Mouse (Mus musculus) CD4-positive, CD25-positive, alpha-beta regulatory T cell, adult 4 months (primary cell): ENCODE results near the gene H2-Aa. TPM values are rescaled to one million over a fixed set of nuclear protein-coding genes. Genes with fewer than 3 reads are reported as not detected.
"Not testable (repeated sequence)": the region's sequence is repeated elsewhere in the genome, so short reads cannot be mapped to it uniquely, and the experiment has no call there.

Experiments
- ATAC-seq: one replicate; pipeline ENCODE4 v1.8.0; 2017
- polyA plus RNA-seq, 2 experiments: library from polyadenylated mRNA; unstranded; fragments of 100-300 nt; shearing (Covaris generic); gene quantifications; one replicate each; pipeline ENCODE4 v1.2.1; 2017

H2-Aa gene
- 100 to 1,000 TPM in 1 of 2 experiments, 10 to 100 TPM in 1; 11.3 to 101 TPM for polyA plus RNA-seq

GRCm38 (mm10) chr17:34287648-34288047, at the start of gene H2-Aa:
TSS of gene H2-Aa (minus strand) at chr17:34287823.
- ATAC-seq: peak; percentile 99

GRCm38 (mm10) chr17:34331200-34331599, 43.6 kb upstream of the H2-Aa start:
- no peak for ATAC-seq

DNA sequence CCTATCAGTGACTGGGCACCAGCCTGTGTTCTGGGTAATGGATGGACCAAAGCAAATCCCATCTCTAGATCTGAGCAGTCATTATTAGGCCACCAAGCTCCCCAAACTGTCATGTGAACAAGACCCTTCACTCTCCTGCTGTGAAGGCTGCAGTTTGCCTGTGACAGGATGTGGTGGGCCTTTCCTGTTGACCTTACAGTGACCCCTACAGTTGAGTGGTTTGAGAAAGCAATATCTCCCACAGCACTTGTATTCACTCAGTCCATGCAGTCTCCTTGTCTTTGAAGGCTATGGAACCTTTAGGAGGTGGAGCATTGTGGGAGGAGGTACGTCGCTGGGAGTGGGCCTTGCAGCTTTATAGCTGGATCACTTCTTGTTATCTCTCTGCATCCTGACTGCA, 42.2 kb upstream of the H2-Aa start:
- peak; percentile 94 for ATAC-seq

GRCm38 (mm10) chr17:34326373-34326772, 38.8 kb upstream of the H2-Aa start:
- no peak for ATAC-seq

- ATAC-seq: no peak
Observed at GRCm38 (mm10) chr17:34325436-34325835, 37.8 kb upstream of the H2-Aa start, which contains the start of gene H2-Eb2. TSS of gene H2-Eb2 (plus strand) at chr17:34325665.

- ATAC-seq: no peak
Observed at GRCm38 (mm10) chr17:34317275-34317674, 29.7 kb upstream of the H2-Aa start.

DNA sequence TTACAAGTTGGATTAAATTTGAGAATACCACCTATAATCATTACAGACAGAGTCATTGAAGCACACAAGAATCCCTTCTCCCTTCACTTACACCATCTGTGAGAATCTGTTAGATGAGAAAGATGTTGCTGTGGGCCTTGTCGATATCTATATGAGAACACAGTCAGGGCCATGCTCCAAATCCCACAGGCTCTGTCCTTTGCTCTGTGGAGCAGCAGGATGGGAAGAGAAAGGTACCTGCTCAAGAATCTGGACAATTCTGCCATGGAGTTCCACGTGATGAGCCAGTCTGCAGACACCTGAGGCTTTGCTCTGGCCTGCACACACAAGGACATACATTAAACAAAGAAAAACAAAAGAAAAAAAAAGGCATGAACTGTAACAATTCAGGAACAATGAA, 29.1 kb upstream of the H2-Aa start:
- ATAC-seq: no peak

DNA sequence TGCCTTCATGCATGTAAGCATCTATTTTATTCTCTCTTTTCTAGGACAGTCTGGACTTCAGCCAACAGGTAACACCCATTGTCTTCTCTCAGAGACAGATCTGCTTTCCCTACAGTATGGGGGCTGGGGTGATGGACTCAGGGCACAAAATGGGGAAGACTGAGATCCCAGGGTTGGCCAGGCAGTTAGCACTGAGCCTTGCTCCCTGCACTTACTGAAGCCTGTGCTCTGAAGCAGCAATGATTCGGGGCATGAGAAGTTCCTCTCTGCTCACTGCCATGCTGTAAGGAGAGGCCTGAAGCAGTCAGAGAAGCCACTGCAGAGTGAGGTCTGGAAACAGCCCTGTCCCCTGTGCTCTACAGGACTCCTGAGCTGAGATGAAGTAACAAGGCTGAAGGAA, 27.9 kb upstream of the H2-Aa start:
- ATAC-seq: no peak

GRCm38 (mm10) chr17:34314286-34314685, 26.7 kb upstream of the H2-Aa start:
- ATAC-seq: no peak

DNA sequence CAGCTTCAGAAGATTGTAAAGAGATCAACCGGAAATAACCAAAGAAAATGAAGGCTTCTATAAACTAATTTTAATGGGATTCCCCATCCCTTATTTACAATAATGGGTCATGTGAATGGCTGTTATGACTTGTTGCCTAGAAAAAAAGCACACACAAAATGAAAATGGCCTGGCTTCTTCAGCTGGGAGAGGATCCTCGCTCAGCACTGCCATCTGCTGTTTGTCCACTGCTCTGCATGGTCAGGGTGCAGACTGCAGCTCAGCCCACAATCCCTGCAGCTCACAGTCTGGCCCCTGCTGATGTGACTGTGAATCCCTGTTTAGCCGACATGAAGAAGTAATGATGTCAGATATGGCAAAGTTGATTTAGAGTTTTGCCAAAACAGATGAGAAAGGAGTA, 25.8 kb upstream of the H2-Aa start:
- peak; percentile 72 for ATAC-seq

DNA sequence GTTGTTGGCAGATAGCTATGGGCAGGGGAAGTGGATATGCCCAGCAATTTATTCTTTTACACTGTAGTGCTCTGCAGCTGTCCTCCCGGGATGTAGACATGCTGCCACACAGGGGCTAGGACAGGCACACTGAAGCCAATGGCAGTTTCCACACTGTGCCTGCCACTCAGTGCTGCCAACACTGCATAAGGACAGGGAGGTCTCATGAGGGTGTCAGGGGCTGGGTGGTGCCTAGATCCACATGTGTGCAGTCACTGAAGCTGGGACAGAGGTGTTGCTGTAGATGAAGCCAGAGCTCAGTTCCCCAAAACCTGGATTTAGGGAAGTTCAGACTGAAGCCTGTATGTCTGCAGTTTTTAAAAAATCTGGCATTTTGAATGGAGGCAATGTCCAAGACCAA, 24.6 kb upstream of the H2-Aa start:
- no peak for ATAC-seq

DNA sequence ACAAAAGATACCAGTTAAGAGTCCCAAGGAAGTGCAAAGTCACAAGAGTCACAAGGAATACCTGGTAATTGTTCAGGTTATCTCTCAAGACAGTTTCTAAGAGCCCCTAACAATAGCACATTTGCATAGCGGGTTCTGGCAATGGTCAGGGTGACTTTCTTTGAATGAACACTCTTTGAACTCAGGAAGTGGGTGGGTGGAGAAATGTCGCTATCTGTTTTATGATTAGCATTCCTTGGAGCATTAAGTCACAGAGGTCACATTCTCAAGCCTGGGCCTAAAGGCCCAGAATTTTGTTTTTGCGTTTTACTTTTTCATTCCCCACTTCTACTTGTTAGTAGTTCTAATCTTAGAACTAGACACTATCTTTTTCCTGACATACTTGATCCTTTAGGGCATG, 22.9 kb upstream of the H2-Aa start:
- not testable (repeated sequence) for ATAC-seq

DNA sequence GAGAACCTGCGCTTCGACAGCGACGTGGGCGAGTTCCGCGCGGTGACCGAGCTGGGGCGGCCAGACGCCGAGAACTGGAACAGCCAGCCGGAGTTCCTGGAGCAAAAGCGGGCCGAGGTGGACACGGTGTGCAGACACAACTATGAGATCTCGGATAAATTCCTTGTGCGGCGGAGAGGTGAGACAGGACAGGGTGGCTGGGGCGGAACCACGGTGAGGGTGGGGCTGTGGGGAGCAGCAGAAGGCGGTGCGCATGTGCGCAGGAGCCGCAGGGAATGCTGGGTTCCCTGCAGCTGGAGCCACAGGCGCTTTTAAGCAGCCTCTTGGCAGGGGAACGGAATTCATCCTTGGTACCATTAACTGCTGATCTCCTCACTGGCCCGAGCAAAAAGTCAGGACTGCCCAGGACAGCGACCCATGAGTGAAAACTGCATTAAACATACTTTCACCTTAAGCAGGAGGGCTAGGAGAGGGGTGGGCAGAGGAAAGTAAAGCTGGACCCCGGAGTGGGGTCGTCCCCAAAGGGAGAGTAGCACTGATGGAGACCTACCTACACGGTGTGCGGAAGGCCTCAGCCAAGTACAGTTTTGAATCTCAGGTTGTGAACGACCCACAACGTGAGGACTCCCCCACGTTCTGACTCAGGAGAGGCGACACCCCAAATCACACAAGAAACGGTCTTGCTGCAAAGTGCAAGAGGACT, 22.2 kb upstream of the H2-Aa start:
- peak; percentile 36 for ATAC-seq

GRCm38 (mm10) chr17:34309225-34309624, 21.6 kb upstream of the H2-Aa start:
- no peak for ATAC-seq

DNA sequence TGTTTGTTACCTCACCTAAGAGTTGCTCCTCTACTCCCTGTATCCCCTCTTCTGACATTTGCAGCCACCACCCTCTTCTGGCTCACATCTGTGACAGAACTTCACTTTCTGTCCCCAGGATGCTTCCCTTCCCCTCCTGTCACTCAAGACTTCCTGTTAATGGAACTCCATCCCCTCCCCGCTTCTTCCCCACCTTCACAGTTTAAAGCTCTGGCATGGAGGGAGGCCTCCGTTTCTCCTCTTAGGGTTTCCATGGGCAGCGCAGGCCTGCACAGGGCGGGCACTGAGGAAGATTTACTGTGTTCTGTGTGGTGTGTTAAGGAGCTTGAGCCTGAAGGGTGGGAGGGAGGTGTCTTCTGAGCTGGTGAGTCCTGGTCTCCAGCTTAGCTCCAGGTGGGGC, 20.5 kb upstream of the H2-Aa start:
- ATAC-seq: no peak

DNA sequence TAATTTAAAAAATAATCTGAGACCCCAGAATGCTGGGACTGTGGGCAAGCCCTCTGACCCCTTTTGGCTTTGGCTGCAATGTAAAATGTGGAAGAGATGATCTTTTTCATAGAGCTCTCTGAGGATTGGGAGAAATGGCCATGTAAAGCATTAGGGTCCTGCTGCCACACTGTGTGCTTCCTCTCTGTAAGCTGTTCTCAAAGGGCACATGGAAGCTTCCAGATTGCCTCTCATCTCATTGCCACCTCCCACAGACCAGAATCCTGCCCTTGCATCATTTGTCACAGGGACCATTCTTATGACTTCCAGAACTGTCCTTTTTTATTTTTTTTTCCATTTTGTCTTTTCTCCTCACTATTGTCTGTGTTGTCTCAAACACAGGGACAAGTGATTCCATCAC, 19.6 kb upstream of the H2-Aa start:
- ATAC-seq: no peak

- ATAC-seq: no peak
Observed at GRCm38 (mm10) chr17:34306407-34306806, 18.8 kb upstream of the H2-Aa start.

DNA sequence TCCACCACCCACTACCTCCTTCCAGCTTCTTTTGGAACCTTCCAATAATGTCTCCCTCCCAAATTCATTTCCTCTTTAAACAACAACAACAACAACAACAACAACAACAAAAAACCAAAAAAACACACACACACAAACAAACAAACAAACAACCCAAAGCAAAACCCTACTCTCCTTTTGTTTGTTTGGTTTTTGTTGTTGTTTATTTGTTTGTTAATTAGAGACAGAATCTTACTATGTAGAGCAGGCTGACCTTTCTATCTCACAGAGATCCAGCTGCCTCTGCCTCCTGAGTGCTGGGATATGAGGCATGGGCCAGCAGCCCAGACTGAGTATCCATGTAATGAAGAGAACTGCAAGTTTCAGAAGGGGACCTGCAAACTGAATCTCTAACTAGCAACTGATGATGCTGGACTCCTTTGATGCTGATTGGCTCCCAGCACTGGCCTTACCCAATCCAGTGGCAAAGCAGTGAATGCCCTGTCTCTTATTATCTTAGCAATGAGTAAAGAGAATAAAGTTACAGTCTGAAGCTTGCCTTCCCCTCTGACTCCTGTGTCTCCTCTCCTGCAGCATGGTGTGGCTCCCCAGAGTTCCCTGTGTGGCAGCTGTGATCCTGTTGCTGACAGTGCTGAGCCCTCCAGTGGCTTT, 17.9 kb upstream of the H2-Aa start, which contains the start of gene H2-Eb1:
Gene H2-Eb1, plus strand, starts transcription at position 488 of the 651 bp plus-strand sequence.
- ATAC-seq: peak; percentile 85

GRCm38 (mm10) chr17:34304751-34305150, 17.1 kb upstream of the H2-Aa start:
- ATAC-seq: peak; percentile 82

DNA sequence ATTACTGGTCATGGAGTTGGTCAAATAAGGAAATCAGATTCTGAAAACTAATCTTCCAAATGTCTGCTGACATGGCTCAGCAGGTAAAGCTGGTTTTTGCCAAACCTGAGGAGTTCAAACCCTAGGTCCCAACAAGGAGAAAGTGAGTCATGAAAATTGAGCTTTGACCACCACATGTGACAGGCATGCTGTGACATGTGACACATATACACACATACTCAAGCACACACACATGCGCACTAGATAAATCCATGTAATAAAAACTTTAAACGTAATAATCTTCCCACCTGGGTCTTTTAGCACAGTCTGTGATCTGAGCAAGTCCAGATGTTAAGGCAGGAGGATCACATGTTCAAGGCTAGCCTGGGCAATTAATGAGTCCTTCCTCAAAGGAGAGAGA, 16.2 kb upstream of the H2-Aa start:
- ATAC-seq: no peak

DNA sequence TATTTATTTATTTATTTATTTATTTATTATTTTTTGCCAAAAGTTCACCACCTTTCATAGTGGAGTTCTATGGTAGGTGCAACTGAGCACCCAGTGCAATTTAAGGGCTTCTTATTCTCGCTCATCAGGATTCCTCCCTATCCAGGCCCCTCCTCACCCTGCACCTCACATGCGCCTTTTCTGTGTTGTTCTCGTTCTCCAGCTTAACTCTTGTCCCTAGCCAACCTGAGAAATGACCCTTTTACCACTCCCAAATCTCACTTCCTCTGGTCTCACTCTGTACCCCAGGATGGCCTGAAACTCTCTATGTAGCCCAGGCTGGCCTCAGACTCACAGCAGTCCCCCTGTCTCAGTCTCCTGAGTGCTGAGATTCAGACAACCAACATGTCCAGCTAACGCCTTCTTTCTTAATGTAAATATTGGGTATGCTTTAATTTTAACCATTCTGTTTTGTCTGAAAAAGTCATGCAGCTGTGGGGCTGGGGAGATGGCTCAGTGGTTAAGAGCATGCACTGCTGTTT, 14.1 kb upstream of the H2-Aa start:
- no peak for ATAC-seq

DNA sequence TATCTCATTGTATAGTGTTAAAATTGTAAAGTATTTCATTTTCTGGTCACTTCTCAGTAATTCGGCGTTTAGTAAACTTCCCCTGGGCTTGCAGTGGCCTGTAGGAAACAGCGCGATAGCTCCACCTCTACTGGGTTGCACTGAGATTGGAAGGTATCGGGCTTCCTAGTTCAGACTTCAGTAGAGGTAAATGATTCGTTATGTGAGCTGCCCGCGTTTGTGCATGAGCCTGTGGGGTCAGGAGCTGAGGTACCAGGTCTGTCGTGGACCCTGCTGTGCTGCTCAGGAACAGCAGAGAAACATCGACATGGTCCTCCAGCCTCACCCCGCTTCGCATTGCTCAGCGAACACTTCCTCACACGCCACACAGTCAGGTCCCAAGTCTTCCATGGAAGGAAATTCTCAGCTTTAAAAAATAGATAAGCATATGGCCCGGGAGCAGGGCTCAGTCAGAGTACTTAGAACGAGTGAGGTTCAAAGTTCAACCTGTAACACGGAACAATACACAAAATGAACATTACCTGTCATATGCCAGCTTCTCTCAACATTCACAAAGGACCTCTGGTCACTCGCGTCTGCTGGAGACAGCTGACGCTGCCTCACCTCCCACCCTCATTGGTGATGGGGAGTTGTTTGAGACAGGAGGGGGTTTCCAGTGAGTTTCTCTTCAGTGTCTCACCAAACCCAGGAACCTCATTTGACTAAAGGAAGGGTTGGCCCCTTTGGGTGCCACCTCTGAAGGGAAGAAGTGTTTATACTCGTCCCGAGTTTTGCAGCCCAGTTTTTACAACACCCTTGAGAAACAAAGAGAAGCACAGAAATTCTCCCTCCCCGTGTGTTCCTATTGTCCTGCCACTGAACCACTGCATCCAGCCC, 13.3 kb upstream of the H2-Aa start:
- ATAC-seq: no peak

DNA sequence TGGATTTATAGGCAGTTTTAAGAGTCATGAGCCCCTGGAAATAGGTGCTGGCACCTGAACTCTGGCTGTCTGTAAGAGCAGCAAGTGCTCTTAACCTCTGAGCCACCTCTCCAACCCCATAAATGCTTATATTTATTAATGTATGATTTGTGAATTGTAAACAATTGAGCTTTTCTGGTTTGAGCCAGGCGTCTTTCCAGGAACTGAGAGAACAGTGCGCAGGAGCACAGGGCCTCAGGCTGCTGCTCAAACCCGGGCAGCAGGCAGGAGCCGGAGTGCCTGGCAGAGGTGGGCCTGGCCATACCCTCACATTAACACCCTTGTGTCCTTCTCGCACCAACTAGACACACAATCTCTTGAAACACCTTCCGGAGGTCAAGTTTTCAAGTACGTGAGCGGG, 12.4 kb upstream of the H2-Aa start:
- ATAC-seq: no peak
